Mouse (Mus musculus): ENCODE measurements around the gene Ccp110.

DNA sequence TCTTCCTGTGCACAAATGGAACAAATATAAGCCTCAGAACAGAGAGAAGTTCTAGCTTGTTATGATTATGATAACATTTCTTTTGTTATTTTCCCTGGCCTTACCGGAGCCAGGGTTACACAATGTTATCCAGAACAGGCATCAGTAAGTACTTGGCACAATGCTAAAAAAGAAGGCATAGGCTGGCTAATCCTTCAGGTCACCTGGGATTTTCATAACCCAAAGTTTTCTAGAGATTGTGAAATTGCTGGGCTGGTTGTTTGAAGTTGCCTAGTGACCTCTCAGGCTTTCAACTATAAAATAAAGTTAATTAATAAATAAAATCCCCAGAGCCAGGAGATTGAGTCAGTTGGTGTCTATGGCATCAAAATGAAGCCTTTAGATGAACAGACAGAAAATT, 2.5 kb downstream of the Ccp110 start:
- no peak for TF ChIP-seq GATA1 (IDR thresholded peaks at IDR 0.05; ENCODE audit: borderline replicate concordance, low read length)
- TF ChIP-seq FLI1 (IDR thresholded peaks at IDR 0.05; ENCODE audit: low read length) = no peak

All from megakaryocyte, embryonic 14.5 days (primary cell).